Mouse (Mus musculus) c-Kit-positive CD71-positive TER-119-negative erythroid progenitor cells, embryonic 14.5 days (primary cell): Measurements from ENCODE around the gene Col4a4.

Experiments
- DNase-seq: peaks from one replicate; pipeline ENCODE4 v3.0.0-alpha.2; 2013; ENCODE audit warnings: low read depth

The Col4a4 gene

GRCm38 (mm10) chr1:82414434-82415045 is 172.1 kb downstream of the Col4a4 start:
- DNase-seq, result no peak

- DNase-seq, result no peak
Observed at GRCm38 (mm10) chr1:82412085-82412484, 174.6 kb downstream of the Col4a4 start.

GRCm38 (mm10) chr1:82411521-82411920 is 175.1 kb downstream of the Col4a4 start:
- DNase-seq, result no peak

- no peak for DNase-seq
Observed at GRCm38 (mm10) chr1:82410548-82410947, 176.1 kb downstream of the Col4a4 start.

GRCm38 (mm10) chr1:82409271-82409670 is 177.4 kb downstream of the Col4a4 start:
- DNase-seq, result no peak

- no peak for DNase-seq
Observed at GRCm38 (mm10) chr1:82407786-82408185, 178.9 kb downstream of the Col4a4 start.
